Mouse (Mus musculus) CD8-positive naive resting alpha-beta T cell, adult 2 months (primary cell): ENCODE measurements around the gene Bmf.

ENCODE experiments used
- DNase-seq, 2 experiments: peaks; one replicate each; pipeline ENCODE4 v3.0.0; 2022; ENCODE audit warnings: low read depth in 2 of 2, low spot score in 2 of 2

Gene Bmf

GRCm38 (mm10) chr2:118549507-118550473 is at the start of gene Bmf:
TSS of gene Bmf (minus strand) at chr2:118549687.
- DNase-seq: peak in 1 of 2 experiments; percentile 46

- DNase-seq: no peak
Measured at GRCm38 (mm10) chr2:118599087-118599486, 49.6 kb upstream of the Bmf start.

DNA sequence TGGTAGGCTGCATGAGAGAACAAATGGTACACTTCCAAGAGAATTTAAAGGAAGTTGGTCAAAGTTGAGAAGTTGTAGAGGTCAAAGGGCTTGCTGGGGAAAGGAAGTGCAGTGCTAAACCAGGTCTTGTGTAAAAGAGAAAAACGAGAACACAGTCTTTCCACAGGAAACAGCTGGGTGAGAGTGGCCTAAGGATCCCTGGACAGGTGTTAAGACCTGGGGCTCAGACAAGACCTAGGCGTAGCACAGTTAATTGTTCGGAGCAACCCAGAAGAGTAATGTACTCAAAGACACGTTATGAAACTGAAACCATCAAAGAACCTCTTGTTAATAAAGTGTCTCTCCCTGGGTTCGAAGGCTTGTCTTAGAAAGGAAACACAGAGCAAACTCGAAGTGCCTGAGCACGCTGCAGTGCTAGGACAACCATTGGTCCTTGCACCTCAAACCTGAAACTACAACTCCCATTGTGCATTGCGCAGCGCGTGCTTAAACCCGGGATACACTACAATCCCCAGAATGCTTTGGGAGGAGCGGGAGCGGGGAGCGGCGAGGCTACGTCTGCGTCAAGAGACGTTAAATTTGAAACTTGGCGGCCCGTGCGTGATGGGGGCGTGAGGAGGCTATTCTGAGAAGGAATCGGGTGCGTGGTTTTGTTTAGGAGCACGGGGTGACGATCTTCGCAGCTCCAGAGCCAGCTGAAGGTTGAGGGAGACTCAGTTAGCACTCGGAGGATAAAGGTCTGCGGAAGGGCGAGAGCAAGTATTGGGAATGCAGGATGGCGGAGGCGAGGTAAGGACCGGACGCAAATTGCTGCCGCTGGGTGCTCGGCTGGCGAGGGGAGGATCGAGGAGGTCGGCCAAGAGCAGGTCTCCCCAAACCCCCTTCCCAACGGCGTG is 48.4 kb upstream of the Bmf start, which contains the start of gene Bub1b:
Gene Bub1b (plus strand): TSS at position 539 of the 896 bp plus-strand sequence.
- peak; percentile 76 to 86 for DNase-seq

DNA sequence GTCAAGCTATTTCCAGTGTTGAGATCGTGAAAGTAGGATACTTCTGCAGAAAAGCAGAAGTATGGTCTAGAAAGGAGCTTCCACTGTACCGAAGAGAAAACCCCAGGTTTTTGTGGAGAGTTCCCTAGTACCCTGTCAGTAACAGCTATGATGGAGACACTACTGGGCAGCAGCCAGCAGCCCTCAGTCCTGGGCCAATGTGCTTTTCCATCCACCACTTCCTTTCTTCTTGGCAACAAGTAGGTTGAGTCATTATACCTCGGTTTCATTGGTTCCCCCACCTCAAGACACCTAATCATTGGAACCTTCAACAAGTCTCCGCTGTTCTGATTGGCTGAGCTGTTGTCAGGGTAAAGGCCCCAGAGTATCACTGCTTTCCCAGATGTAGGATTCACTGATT is 41.6 kb upstream of the Bmf start:
- DNase-seq: no peak

DNA sequence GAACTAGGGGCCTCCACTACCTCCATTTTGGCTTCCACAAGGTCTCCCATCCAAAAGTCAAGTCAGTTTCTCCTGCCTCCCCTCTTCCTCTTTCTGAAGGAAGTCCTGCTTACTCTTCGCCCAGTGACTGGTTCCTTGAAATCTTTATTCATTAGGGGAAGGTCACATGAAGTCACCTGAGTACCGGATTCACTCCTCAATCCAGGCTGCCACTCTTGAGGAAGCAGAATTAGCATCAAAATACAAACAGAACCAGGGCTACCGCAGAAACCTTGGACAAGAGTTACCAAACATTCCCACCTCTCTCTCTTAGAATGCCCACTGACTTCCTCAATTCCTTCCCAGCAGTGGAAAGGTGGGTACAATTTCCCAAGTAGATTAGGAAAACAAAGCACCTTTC is 38.2 kb upstream of the Bmf start:
- no peak for DNase-seq

- no peak for DNase-seq
Measured at GRCm38 (mm10) chr2:118586013-118586412, 36.5 kb upstream of the Bmf start.

DNA sequence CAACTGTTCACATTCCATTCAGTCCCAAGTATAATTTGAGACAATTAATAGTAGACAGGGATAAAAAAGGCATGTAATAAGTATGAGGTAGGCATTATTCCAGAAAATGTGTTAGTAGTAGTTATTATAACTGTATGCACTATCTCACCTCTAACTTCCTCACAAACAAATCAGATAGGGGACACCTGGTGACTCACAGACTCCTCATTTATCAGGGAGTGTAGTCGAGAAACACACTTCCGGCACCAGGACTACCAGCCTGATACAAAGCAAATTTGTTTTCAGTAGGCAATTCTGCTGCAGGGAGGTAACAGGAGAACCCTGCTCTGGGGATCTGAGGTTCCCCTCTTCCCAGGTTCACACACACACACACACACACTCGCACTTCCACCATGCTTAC is 23.6 kb upstream of the Bmf start:
- no peak for DNase-seq

DNA sequence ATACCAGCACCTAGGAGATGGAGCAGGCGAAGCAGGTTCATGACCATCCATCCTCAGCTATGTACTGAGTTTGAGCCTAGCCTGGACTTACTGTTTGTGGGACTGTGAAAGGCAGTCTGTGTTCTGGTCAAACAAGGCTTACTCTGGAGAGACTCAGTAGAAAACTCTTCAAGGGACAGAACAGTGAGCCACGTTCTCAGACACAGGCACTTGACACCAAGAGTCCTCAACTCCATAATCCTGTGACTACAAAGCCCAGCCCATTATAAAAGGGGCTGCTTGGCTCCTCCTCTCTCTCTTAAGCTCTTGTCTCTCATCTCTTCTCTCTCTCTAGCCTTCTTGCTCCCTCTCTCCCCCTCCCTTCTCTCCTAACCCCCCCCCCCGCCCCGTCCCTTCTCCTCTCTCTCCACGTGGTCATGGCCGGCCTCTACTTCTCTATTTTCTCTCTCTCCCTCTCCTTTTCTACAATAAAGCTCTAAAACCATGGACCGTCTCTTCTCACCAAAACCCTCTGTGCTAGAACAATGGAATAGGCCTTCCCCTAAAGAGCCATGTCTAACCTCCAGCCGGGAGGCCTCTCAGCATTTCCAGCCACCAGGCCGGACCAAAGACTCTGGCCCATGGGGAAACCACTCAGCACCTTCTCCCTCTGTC is 22.8 kb upstream of the Bmf start:
- no peak for DNase-seq

- no peak for DNase-seq
Measured at GRCm38 (mm10) chr2:118570939-118571338, 21.5 kb upstream of the Bmf start.

- no peak for DNase-seq
Measured at GRCm38 (mm10) chr2:118567179-118567578, 17.7 kb upstream of the Bmf start.

- no peak for DNase-seq
Measured at GRCm38 (mm10) chr2:118562431-118562830, 12.9 kb upstream of the Bmf start.

DNA sequence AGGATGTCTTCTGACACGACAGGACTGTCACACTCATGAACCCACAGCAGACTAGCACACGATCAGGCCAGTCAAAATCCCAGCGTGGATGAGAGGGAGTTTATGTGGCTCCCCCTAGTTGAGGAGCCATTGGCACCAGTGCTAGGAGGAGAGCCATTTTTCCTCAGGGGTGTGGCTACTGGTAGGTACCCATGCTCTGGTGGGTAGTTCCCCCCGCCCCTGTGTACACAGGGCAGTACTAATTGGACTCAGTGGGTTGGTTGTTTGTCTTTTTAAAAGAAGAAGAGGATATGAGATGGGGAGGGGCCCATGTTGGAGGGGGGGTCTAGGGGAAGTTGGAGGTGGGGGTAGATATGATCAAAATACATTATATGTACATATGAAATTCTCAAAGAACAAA is 12.5 kb upstream of the Bmf start:
- no peak for DNase-seq

- DNase-seq: no peak
Measured at GRCm38 (mm10) chr2:118558426-118558825, 8.9 kb upstream of the Bmf start.

DNA sequence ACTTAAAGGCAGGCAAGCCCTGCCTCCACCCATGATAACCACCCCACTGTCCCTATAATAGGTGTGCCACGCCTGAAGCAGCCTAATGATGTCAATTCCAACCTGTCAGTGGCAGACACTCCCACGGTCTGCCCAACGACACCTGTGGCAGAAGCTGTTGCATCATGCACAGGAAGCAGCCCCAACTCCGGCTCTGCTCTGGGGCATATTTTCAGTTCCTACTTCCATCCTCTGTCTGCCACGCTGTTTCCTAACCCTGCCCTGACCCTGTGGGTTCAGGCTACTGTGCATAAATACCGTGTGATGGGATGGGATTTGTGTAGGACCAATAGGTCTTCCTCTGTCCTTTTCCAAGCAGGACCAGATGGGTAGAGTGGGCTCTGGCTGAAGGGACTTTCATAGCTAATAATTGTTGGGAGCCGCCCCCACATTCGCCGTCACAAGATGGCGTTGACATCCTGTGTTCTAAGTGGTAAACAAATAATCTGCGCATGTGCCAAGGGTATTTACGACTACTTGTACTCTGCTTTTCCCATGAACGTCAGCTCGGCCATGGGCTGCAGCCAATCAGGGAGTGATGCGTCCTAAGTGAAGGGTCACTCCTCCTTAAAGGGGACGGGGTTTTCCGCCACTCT is 5.0 kb upstream of the Bmf start:
- DNase-seq: peak; percentile 65 to 73

GRCm38 (mm10) chr2:118551606-118552005 is 2.1 kb upstream of the Bmf start:
- no peak for DNase-seq

GRCm38 (mm10) chr2:118548421-118549221 is 866 bp downstream of the Bmf start:
- no peak for DNase-seq

- no peak for DNase-seq
Measured at GRCm38 (mm10) chr2:118547541-118548016, 1.9 kb downstream of the Bmf start.

- no peak for DNase-seq
Measured at GRCm38 (mm10) chr2:118546798-118547165, 2.7 kb downstream of the Bmf start.

GRCm38 (mm10) chr2:118546104-118546797 is 3.2 kb downstream of the Bmf start:
- DNase-seq: no peak
